Mouse (Mus musculus) left cerebral cortex, postnatal 36 days (tissue): ENCODE measurements at regions not wholly inside any gene's neighbourhood (a gene's known extent, or its start where the extent isn't known, plus 50 kb on each side); places are given as distances from the start of the nearest gene placed in this dataset.

Experiments
- DNase-seq, 2 experiments: peaks; one replicate each; pipeline ENCODE4 v3.0.0; 2021 to 2022; ENCODE audit warnings: low spot score in 2 of 2, mixed read lengths in 1 of 2
- intact Hi-C: fragments of 180-260 bp; cut with DNase I; formaldehyde crosslinking; loops from one replicate; pipeline ENCODE4 v1.15.1; 2025

GRCm38 (mm10) chr16:30118876-30119275 is 54.7 kb downstream of the Hes1 start:
- intact Hi-C loops = no loop called here
- DNase-seq = no peak

- intact Hi-C loops = no loop called here
- DNase-seq = no peak
Observed at GRCm38 (mm10) chr16:30120330-30121265, 56.4 kb downstream of the Hes1 start.

DNA sequence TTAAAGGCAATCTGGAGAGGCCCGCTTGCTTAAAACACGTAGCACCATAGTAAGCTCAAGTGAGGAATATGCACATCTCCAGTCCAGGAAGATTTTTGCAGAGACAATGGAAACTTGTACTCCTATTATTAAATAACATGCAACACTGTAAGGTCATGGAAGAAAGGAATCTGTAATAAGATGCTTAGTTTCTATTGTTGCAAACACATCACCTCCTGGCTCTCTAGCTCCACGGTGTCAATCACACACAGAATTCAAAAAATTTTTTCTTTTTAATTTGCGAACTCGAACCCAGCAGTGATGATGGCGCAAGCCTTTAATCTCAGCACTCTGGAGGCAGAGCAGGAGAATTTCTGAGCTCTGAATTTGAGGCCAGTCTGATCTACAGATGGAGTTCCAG is 57.4 kb downstream of the Hes1 start:
- DNase-seq = no peak
- intact Hi-C loops = no loop called here

GRCm38 (mm10) chr16:30122211-30123070 is 58.3 kb downstream of the Hes1 start:
- intact Hi-C loops = no loop called here
- no peak for DNase-seq

DNA sequence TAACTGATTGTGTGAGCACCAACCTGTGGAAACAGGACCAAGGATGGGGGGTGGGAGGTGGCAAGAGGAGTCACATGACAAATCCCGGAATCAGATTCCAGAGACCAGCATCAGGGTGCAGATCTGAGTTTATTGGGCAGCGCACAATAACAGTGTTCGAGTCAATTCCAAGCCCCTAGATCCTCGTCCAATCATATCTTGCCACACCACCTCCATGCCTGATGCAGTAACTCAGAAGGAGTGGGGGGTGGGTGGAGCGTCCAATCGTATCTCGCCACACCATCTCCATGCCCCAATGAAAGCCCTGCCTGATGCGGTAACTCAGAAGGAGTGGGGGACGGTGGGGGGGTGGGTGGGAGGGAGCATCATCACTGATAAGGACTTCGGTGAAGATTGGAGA is 62.8 kb downstream of the Hes1 start:
- intact Hi-C loops = no loop called here
- no peak for DNase-seq

- intact Hi-C loops = no loop called here
- DNase-seq = no peak
Observed at GRCm38 (mm10) chr16:30128787-30129186, 64.6 kb downstream of the Hes1 start.

DNA sequence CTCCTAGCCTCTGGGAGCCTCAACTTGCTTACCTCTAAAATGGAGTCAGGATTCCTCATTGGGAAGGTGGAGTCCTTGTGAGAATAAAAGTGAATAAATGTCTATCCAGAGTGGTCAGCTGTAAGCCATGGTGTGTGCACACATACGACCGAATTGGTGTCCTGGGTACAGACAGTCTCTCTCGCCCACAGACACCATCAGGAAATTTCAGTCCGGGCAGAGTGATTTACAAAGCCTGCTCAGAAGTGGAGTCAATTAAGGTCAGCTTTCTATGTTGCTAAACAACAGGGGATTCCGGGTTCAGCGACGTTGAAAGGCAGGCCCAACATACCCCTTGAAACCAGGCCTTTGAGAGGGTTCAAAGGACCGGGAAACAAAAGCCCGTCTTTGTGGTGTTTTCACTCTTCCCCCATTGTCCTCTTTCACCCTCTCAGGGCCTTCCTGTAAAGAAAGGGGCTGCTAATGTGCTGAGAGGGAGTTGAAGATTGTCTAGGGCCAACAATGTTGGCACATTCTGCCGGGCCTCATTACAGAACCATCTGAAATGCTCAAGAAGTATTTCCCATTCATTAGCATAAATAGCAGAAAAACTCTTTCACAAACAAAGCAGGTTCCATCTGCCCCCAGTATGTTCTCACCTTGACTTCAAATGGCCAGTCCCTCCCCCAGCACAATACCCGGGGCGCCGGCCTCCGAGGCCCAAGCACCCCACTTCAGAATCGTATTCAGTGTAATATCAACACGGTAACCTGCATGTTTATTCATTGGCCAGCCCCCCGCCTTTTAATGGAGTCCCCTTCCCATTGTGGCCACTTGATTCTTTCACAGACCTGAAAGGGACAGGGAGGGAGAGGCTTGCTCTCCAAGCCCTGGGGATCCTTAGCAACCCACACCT is 65.3 kb downstream of the Hes1 start:
- intact Hi-C loops = no loop called here
- DNase-seq = no peak

DNA sequence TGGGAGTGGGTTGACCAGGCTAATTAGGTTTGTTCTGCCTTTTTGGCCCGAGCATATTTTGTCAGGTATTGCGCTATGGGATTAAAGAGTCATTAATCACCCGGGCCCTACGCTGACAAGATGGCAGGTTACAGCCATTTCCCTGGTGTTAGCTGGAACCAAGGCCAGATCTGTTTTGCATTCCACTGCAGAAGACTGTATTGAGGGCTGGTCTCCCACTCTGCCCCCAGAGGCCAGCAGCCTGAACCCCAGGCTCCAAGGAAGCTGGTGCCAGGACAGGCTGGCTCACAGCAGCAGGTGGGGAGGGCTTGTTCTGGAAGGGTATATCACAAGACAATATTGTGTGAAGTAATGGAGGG is 65.9 kb downstream of the Hes1 start:
- DNase-seq = no peak
- intact Hi-C loops = no loop called here

DNA sequence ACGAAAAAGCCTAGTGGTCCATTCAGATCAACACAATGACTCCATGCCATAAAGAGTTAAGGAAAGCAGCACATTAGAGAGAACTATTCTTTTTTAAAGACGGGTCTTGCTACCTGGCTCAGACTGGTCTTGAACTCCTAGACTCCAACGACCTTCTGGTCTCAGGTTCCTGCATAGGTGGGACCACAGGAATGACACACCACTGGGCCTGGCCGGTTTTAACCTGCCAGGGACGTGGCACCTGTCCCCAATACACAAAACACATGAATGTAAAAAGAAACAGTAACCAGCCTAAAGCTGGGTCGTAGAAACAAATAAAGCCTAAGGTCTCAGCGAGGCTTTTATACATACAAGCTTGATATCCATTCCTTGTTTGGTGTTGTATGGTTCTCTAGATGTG is 67.9 kb downstream of the Hes1 start:
- DNase-seq = no peak
- intact Hi-C loops = no loop called here

DNA sequence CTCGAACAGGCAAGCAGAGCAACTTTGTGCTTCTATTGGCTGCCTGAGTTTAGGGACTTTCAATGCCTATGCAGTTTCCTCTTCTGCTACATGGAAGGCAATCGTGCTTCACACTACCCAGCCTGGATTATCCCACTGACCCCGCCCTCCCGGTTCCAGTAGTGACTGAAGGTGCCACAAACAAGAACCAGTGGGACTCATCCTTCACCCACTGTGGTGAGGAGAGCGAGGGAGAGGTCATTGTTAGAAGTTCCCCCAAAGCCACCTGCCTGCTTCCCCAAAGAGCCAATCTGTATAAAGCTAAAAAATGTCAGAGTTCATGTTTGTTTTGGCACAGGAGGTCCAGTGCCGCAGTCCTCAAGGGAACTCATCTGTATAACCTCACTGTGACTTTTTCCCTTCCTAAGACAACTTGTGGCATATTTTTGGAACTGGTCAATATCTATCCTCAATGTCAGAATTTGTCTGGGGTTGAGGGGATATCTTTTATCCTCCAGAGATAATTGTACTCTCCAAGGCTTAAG is 70.5 kb downstream of the Hes1 start:
- no peak for DNase-seq
- intact Hi-C loops = no loop called here

GRCm38 (mm10) chr16:30136849-30137248 is 72.7 kb downstream of the Hes1 start:
- intact Hi-C loops = no loop called here
- DNase-seq = no peak

DNA sequence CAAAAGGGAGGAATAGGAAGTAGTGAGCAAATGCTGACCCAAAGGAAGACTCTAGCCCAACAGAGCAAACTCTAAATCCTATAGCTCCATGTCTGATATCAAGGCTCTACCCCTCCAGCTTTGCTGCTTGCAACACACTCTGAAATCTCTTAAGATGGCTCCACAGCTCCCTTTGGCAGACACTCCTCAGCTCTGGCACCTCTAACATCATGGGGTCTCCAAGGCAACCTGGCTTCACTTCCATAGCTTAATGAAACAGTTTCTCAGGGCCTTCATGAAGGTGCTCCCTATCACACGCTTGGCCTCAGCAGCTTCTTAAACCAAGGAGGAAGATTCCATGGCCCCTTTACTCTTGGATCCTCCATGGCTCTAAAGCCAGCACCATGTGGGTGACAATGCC is 73.6 kb downstream of the Hes1 start:
- intact Hi-C loops = no loop called here

GRCm38 (mm10) chr16:30144818-30145464 is 80.8 kb downstream of the Hes1 start:
- intact Hi-C loops = no loop called here

More for the DNA sequence above, 73.6 kb downstream of the Hes1 start:
- DNase-seq = no peak

DNA sequence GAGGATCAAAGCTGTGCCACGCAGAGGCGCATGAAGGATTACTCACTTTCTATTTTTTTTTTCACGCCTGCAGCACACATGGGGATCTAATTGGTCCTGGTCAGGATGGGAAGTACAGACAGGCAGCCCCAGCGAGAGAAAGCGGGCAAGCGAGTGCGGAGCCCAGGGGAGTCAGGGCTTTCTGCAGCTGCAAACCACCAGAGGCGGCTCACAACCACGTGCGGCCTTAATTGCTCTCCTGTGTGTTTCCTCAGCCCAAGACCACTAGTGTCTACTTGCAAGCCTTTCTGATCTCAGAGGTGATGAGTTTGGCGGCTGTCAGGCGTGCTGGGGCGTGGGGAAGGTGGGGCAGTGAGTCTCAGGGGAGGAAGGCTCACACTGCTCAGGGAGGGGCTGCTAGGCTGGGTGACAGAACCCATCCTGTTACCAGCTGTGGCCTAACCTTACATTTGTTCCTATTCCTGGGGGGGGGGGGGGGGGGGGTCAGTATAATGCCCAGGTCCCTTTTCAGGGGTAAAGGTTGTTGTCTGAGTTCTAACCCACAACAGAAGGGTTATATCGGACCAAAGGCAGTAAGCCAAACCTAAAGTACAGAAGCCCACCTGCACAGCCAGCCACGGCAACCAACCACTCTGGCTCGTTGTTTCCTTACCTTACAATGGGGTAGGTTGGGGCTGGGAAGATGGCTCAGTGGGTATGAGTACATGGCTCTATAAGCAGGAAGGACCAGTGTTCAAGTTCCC is 81.5 kb downstream of the Hes1 start:
- intact Hi-C loops = no loop called here
- DNase-seq = peak; percentile 21 to 32

More at GRCm38 (mm10) chr16:30144818-30145464, 80.8 kb downstream of the Hes1 start:
- no peak for DNase-seq

DNA sequence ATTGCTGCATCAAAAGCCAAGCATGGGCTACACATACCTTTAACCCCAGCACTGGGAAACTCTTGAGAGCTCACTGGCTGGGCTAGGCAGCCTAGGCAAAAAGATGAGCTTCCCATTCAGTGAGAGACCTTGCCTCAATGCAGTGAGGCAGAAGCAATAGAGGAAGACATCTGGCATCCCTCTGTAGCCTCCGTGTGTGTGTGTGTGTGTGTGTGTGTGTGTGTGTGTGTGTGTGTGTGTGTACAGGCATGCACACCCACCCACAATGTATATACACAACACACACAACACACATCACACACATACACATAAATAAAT is 82.0 kb downstream of the Hes1 start:
- DNase-seq = no peak
- intact Hi-C loops = no loop called here

- intact Hi-C loops = no loop called here
- DNase-seq = peak; percentile 19 to 24
Observed at GRCm38 (mm10) chr16:30147296-30147695, 83.1 kb downstream of the Hes1 start.

- intact Hi-C loops = no loop called here
- DNase-seq = no peak
Observed at GRCm38 (mm10) chr16:30151104-30151503, 86.9 kb downstream of the Hes1 start.

- intact Hi-C loops = no loop called here
- DNase-seq = no peak
Observed at GRCm38 (mm10) chr16:30155070-30155469, 90.9 kb downstream of the Hes1 start.
